Mouse (Mus musculus) heart, adult 2 months (tissue): ENCODE results near the gene Kremen2. TPM values are rescaled to one million over a fixed set of nuclear protein-coding genes. Genes with fewer than 3 reads are reported as not detected.

Experiments
- DNase-seq, 2 experiments: peaks; one replicate each; pipeline ENCODE4 v3.0.0; 2021
- H3K27ac ChIP-seq: fragments of 200-600 bp; 2 replicates; pipeline ENCODE4 v1.8.1; 2022
- H3K27me3 ChIP-seq: fragments of 200-500 bp; 2 replicates; pipeline ENCODE4 v1.6.1; 2012; ENCODE audit warnings: mild to moderate bottlenecking, low read length, inconsistent platforms, mixed read lengths; ENCODE audit not compliant: control insufficient read depth, insufficient read depth
- H3K36me3 ChIP-seq: fragments of 200-500 bp; 2 replicates; pipeline ENCODE4 v1.6.1; 2012; ENCODE audit warnings: low read length, inconsistent platforms; ENCODE audit not compliant: control insufficient read depth, insufficient read depth
- H3K4me1 ChIP-seq: fragments of 200-500 bp; 2 replicates; pipeline ENCODE4 v1.6.1; 2011; ENCODE audit warnings: low read length; ENCODE audit not compliant: control insufficient read depth, insufficient read depth
- H3K4me3 ChIP-seq: fragments of 200-600 bp; 2 replicates; pipeline ENCODE4 v1.8.1; 2022
- H3K79me2 ChIP-seq: fragments of 200-500 bp; replicated peaks from 2 replicates; pipeline ENCODE4 v1.6.1; 2012; ENCODE audit warnings: mild to moderate bottlenecking, inconsistent platforms, low read length, moderate library complexity, mixed read lengths; ENCODE audit not compliant: control insufficient read depth, insufficient read depth
- H3K9ac ChIP-seq: fragments of 200-500 bp; 2 replicates; pipeline ENCODE4 v1.6.1; 2012; ENCODE audit warnings: low read depth, mild to moderate bottlenecking, control low read depth, inconsistent platforms, low read length, mixed read lengths
- CTCF ChIP-seq: fragments of 200-600 bp; IDR thresholded peaks from 2 replicates; pipeline ENCODE4 v1.8.1; 2022; ENCODE audit warnings: antibody characterized with exemption, mild to moderate bottlenecking, moderate library complexity
- EP300 ChIP-seq: fragments of 200-500 bp; IDR thresholded peaks from 2 replicates; pipeline ENCODE4 v1.6.1; 2011; ENCODE audit warnings: low read depth, low read length, control low read depth; ENCODE audit not compliant: insufficient read depth
- POLR2A ChIP-seq: fragments of 200-500 bp; IDR thresholded peaks from 2 replicates; pipeline ENCODE4 v1.6.1; 2011; ENCODE audit warnings: mild to moderate bottlenecking, low read depth, low read length, control low read depth; ENCODE audit not compliant: insufficient read depth
- WGBS: fragments of 180-500 bp; shearing (Covaris S2); methylation state at CpG from one replicate; pipeline ENCODE4 v1.1.7; 2018; 5-methylcytosine and 5-hydroxymethylcytosine counted together
- intact Hi-C: fragments of 180-260 bp; cut with DNase I; formaldehyde crosslinking; loops from one replicate; pipeline ENCODE4 v1.15.1; 2025
- polyA plus RNA-seq: library from polyadenylated mRNA; depleted of rRNA; stranded (reverse); fragments of >200 nt; gene quantifications from 2 replicates; pipeline ENCODE4 v1.2.3, GENCODE M21; 2012
- total RNA-seq, 2 experiments: library from RNA; stranded (reverse); gene quantifications; 2 replicates each; pipeline ENCODE4 v1.2.3; 2021

The Kremen2 gene
- total and polyA plus RNA-seq, 3 experiments, result 0.27 TPM; not detected in 2

DNA sequence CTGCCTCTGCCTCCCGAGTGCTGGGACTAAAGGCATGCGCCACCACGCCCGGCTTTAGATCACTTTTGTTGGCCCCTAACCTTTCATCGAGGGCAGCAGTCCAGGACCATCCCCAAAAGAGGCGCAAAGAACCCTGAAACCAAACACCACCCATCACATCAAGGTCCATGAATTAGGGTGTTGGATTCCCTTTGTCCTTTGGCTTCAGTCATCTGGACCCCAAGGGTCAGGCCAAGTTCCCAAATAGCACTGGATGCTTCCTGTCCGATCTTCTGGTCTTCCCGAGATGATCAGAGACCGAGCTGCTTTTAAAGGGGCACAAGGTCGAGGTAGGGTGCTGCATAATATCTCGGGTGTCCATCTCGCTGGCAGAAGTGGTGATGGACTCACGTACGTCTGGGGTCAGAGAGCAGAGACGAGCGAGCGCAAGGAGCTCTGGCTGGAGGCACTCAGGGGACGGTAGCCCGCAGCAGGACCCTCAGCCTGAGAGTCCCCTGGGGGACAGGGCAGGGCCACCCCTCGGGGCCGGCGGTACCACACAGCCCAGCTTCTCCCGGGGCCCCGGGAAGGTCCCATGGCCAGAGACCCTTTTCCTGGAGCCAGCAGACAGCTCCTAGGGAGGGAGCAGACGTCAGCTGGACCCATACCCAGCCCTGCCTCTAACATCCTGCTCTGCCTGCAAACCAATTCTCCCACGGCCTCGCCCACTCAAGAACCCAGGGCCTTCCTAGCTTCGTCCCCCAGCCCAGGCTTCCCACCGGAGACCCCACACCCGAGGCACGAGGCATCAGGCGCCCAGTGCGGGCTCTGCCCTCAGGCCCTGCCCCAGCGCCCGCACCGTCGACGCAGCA lies 4.0 kb downstream of the Kremen2 start:
- Histone ChIP-seq H3K27ac (no peak overlapping the region), H3K27me3 (peaks cover 13% of the 10 kb centered on the region), H3K79me2 (no peaks in the 10 kb centered on the region), H3K4me1 (peaks cover 5% of the 10 kb centered on the region), H3K36me3 (no peaks in the 10 kb centered on the region), H3K4me3 (no peak overlapping the region; the same call in 1 of the 2 replicates), H3K9ac (peak overlapping the region; percentile 61)
- WGBS, result 47% methylated on average over 38 of the region's 38 CpGs
- intact Hi-C loops, result no loop called here
- TF ChIP-seq POLR2A, result no peak
- DNase-seq, result no peak

GRCm38 (mm10) chr17:23740598-23741021 lies 5.0 kb downstream of the Kremen2 start, which contains the start of gene Paqr4:
Gene Paqr4, minus strand, starts transcription at chr17:23740867.
- H3K27me3 ChIP-seq, result peaks cover 11% of the 10 kb centered on the region
- WGBS, result 4% methylated on average over 13 of the region's 13 CpGs
- no peak for DNase-seq
- intact Hi-C loops, result no loop called here
- H3K4me3 ChIP-seq, result peak within 1 kb of the TSS; percentile 69
- H3K4me1 ChIP-seq, result peaks cover 5% of the 10 kb centered on the region
- no peak for TF ChIP-seq POLR2A
- no peak for TF ChIP-seq CTCF
- TF ChIP-seq EP300, result no peak
- no peaks in the 10 kb centered on the region for H3K79me2 ChIP-seq
- peak within 1 kb of the TSS; percentile 93 for H3K9ac ChIP-seq
- H3K36me3 ChIP-seq, result no peaks in the 10 kb centered on the region
- peak within 1 kb of the TSS; percentile 85 for H3K27ac ChIP-seq

DNA sequence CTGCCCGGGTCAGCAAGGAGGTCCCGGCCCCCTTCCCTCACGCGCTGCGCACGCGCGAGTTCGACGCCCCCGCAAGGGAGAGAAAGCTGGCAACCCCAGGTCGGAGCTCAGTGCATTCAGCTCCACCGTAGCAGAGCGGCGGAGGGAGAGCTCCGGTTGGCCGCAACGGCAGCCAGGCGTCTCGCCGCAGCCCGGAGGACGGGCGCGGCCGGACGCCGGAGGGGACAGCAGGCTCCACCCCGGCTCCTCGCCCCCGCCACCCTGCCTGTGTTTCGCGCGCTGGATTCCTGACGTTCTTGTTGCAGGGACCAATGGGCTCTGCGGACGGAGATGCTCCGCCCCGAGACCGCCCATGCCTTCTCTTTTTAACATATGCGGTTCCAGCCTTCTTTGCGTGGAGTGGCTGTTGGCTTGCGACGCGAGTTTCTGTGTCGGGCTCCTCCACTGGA lies 5.5 kb downstream of the Kremen2 start:
- no peaks in the 10 kb centered on the region for H3K79me2 ChIP-seq
- H3K27ac ChIP-seq, result peak overlapping the region; percentile 85
- intact Hi-C loops, result no loop called here
- TF ChIP-seq EP300 (no peak), CTCF (peak; percentile 13; the same call in 1 of the 2 replicates), POLR2A (peak; percentile 85)
- peak overlapping the region; percentile 93 for H3K9ac ChIP-seq
- WGBS, result under 1% methylated on average over 46 of the region's 46 CpGs
- H3K4me1 ChIP-seq, result peaks cover 5% of the 10 kb centered on the region
- H3K4me3 ChIP-seq, result peak overlapping the region; percentile 69
- DNase-seq, result peak; percentile 92 to 95
- H3K27me3 ChIP-seq, result peaks cover 7% of the 10 kb centered on the region
- no peaks in the 10 kb centered on the region for H3K36me3 ChIP-seq

- TF ChIP-seq CTCF (no peak), POLR2A (no peak), EP300 (no peak)
These were observed 6.2 kb downstream of the Kremen2 start for GRCm38 (mm10) chr17:23739202-23740135.

DNA sequence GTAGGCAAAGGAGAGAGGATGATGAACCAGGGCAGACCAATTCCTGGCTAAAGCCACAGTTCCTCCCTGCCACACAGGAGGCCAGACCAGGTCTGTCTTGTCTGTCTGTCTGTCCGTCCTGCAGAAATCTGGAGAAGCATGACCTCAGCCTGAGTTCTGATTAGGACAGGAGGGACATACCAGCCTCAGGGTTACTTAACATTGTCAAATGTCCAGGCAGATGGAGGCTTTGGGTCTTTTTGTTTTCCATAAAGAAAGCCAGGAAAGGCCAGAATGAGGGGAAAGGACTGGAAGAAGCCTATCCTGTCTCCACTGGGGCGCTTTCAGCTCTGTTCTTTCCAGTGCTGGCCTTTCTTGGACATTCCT lies 6.8 kb downstream of the Kremen2 start:
- Histone ChIP-seq H3K4me1 (peaks cover 5% of the 10 kb centered on the region), H3K4me3 (peak overlapping the region; percentile 69), H3K27ac (peak overlapping the region; percentile 85; the same call in 1 of the 2 replicates), H3K36me3 (no peaks in the 10 kb centered on the region), H3K79me2 (no peaks in the 10 kb centered on the region), H3K9ac (0 out of 2 replicates have a peak overlapping the region, but pooled peaks have one; percentile 93), H3K27me3 (peaks cover 3% of the 10 kb centered on the region)
- DNase-seq, result no peak
- no peak for TF ChIP-seq EP300
- TF ChIP-seq POLR2A, result no peak
- TF ChIP-seq CTCF, result no peak
- WGBS, result 54% methylated on average over 2 of the region's 2 CpGs
- intact Hi-C loops, result no loop called here

More at GRCm38 (mm10) chr17:23739202-23740135, 6.2 kb downstream of the Kremen2 start:
- 1% methylated on average over 48 of the region's 48 CpGs for WGBS
- H3K9ac ChIP-seq, result peak overlapping the region; percentile 93
- intact Hi-C loops, result no loop called here
- peak overlapping the region; percentile 69 for H3K4me3 ChIP-seq
- H3K27me3 ChIP-seq, result peaks cover 4% of the 10 kb centered on the region
- peak in 1 of 2 experiments; percentile 44 for DNase-seq
- no peaks in the 10 kb centered on the region for H3K36me3 ChIP-seq
- peak overlapping the region; percentile 85 for H3K27ac ChIP-seq
- H3K4me1 ChIP-seq, result peaks cover 5% of the 10 kb centered on the region
- H3K79me2 ChIP-seq, result no peaks in the 10 kb centered on the region
